Mouse (Mus musculus) MEL (cell line): Measurements from ENCODE around the gene Grhl3. TPM values are rescaled to one million over a fixed set of nuclear protein-coding genes. Genes with fewer than 3 reads are reported as not detected.

Experiments used
- DNase-seq: peaks from one replicate; pipeline ENCODE4 v3.0.0; 2011; ENCODE audit warnings: low read depth, low spot score
- H3K27ac ChIP-seq: 2 replicates; pipeline ENCODE4 v1.5.1; 2012; ENCODE audit warnings: low read depth, mild to moderate bottlenecking, control low read depth, low read length, moderate library complexity; ENCODE audit not compliant: control insufficient read depth
- H3K27me3 ChIP-seq, 2 experiments: fragments of 150-350 bp in 1 of 2; sonication (generic) in 1 of 2; 2 replicates each; pipeline ENCODE4 v1.6.1; 2012; ENCODE audit warnings: low read length in 2 of 2, mild to moderate bottlenecking in 2 of 2, improper control_type of control experiment in 1 of 2, moderate library complexity in 1 of 2; ENCODE audit not compliant: insufficient read depth in 2 of 2, control insufficient read depth in 1 of 2
- H3K36me3 ChIP-seq, 2 experiments: 2 replicates each; pipeline ENCODE4 v1.6.1; 2012 to 2014; ENCODE audit warnings: low read length in 2 of 2, improper control_type of control experiment in 1 of 2, inconsistent platforms in 1 of 2, mild to moderate bottlenecking in 1 of 2; ENCODE audit not compliant: insufficient read depth in 2 of 2, control insufficient read depth in 1 of 2
- H3K4me1 ChIP-seq, 2 experiments: fragments of 150-350 bp in 1 of 2; sonication (generic) in 1 of 2; 2 replicates each; pipeline ENCODE4 v1.6.1; 2012; ENCODE audit warnings: low read length in 2 of 2, improper control_type of control experiment in 1 of 2, mild to moderate bottlenecking in 1 of 2; ENCODE audit not compliant: insufficient read depth in 2 of 2, control insufficient read depth in 1 of 2
- H3K4me3 ChIP-seq, 2 experiments: fragments of 150-350 bp in 1 of 2; sonication (generic) in 1 of 2; 2 replicates each; pipeline ENCODE4 v1.5.1; 2012; ENCODE audit warnings: low read depth in 2 of 2, low read length in 2 of 2, mild to moderate bottlenecking in 2 of 2, moderate library complexity in 2 of 2, control low read depth in 1 of 2, improper control_type of control experiment in 1 of 2; ENCODE audit not compliant: control insufficient read depth in 1 of 2, insufficient read depth in 1 of 2
- H3K79me2 ChIP-seq: 2 replicates; pipeline ENCODE4 v1.6.1; 2012; ENCODE audit warnings: mild to moderate bottlenecking, low read length, moderate library complexity; ENCODE audit not compliant: control insufficient read depth, poor library complexity, insufficient read depth
- H3K9ac ChIP-seq: 2 replicates; pipeline ENCODE4 v1.6.1; 2012; ENCODE audit warnings: low read depth, mild to moderate bottlenecking, control low read depth, low read length, moderate library complexity; ENCODE audit not compliant: control insufficient read depth, poor library complexity, severe bottlenecking
- H3K9me3 ChIP-seq: fragments of 150-350 bp; sonication (generic); replicated peaks from 2 replicates; pipeline ENCODE4 v1.6.1; 2012; ENCODE audit warnings: mild to moderate bottlenecking, low read length, improper control_type of control experiment, moderate library complexity; ENCODE audit not compliant: insufficient read depth
- BHLHE40 ChIP-seq: IDR thresholded peaks from 2 replicates; pipeline ENCODE4 v1.6.1; 2012; ENCODE audit warnings: low read depth, mild to moderate bottlenecking, inconsistent platforms, low read length, improper control_type of control experiment, borderline replicate concordance
- CHD2 ChIP-seq: IDR thresholded peaks from 2 replicates; pipeline ENCODE4 v1.6.1; 2011; ENCODE audit warnings: low read length, improper control_type of control experiment
- CTCF ChIP-seq, 3 experiments: IDR thresholded peaks in 2 of 3; conservative IDR thresholded peaks in 1 of 3; 2 replicates each; pipeline ENCODE4 v1.5.1; 2011 to 2012; ENCODE audit warnings: low read length in 3 of 3, low read depth in 2 of 3, mild to moderate bottlenecking in 2 of 3, improper control_type of control experiment in 1 of 3, inconsistent platforms in 1 of 3, mixed read lengths in 1 of 3, moderate library complexity in 1 of 3; ENCODE audit not compliant: control insufficient read depth in 1 of 3, insufficient read depth in 1 of 3, poor library complexity in 1 of 3, severe bottlenecking in 1 of 3
- EP300 ChIP-seq, 2 experiments: IDR thresholded peaks; 2 replicates each; pipeline ENCODE4 v1.6.1; 2011; ENCODE audit warnings: improper control_type of control experiment in 2 of 2, low read length in 2 of 2, low read depth in 1 of 2, mild to moderate bottlenecking in 1 of 2
- HCFC1 ChIP-seq: IDR thresholded peaks from 2 replicates; pipeline ENCODE4 v1.6.1; 2012; ENCODE audit warnings: low read depth, mild to moderate bottlenecking, inconsistent platforms, low read length, improper control_type of control experiment, moderate library complexity
- JUND ChIP-seq: IDR thresholded peaks from 2 replicates; pipeline ENCODE4 v1.6.1; 2011; ENCODE audit warnings: low read depth, mild to moderate bottlenecking, improper control_type of control experiment, low read length
- KAT2A ChIP-seq: conservative IDR thresholded peaks from 2 replicates; pipeline ENCODE4 v1.6.1; 2012; ENCODE audit warnings: low read depth, low read length, improper control_type of control experiment, inconsistent platforms
- MEF2A ChIP-seq: IDR thresholded peaks from 2 replicates; pipeline ENCODE4 v1.6.1; 2014; ENCODE audit warnings: low read depth, mild to moderate bottlenecking, inconsistent platforms, low read length, improper control_type of control experiment; ENCODE audit not compliant: poor library complexity, insufficient replicate concordance, severe bottlenecking; ENCODE audit errors: extremely low read depth
- MXI1 ChIP-seq: IDR thresholded peaks from 2 replicates; pipeline ENCODE4 v1.6.1; 2011; ENCODE audit warnings: mild to moderate bottlenecking, low read depth, low read length, improper control_type of control experiment
- NELFE ChIP-seq: IDR thresholded peaks from 2 replicates; pipeline ENCODE4 v1.6.1; 2011; ENCODE audit warnings: low read depth, low read length, improper control_type of control experiment
- NRF1 ChIP-seq: IDR thresholded peaks from 2 replicates; pipeline ENCODE4 v1.6.1; 2014; ENCODE audit warnings: low read depth, mild to moderate bottlenecking, inconsistent platforms, low read length, improper control_type of control experiment, moderate library complexity; ENCODE audit not compliant: poor library complexity, insufficient read depth, severe bottlenecking
- POLR2A ChIP-seq, 2 experiments: IDR thresholded peaks; 2 replicates each; pipeline ENCODE4 v1.6.1; 2011 to 2012; ENCODE audit warnings: low read length in 2 of 2, mild to moderate bottlenecking in 2 of 2, control low read depth in 1 of 2, improper control_type of control experiment in 1 of 2, low read depth in 1 of 2, moderate library complexity in 1 of 2; ENCODE audit not compliant: control insufficient read depth in 1 of 2, insufficient read depth in 1 of 2, poor library complexity in 1 of 2
- POLR2AphosphoS2 ChIP-seq: IDR thresholded peaks from 2 replicates; pipeline ENCODE4 v1.6.1; 2011; ENCODE audit warnings: low read length, improper control_type of control experiment
- POLR2AphosphoS5 ChIP-seq: IDR thresholded peaks from 2 replicates; pipeline ENCODE4 v1.6.1; 2012; ENCODE audit warnings: low read depth, borderline replicate concordance, mild to moderate bottlenecking, inconsistent platforms, low read length, moderate library complexity, mixed read lengths
- RAD21 ChIP-seq: IDR thresholded peaks from 2 replicates; pipeline ENCODE4 v1.6.1; 2011; ENCODE audit warnings: mild to moderate bottlenecking, low read depth, low read length, improper control_type of control experiment
- SIN3A ChIP-seq: IDR thresholded peaks from 2 replicates; pipeline ENCODE4 v1.6.1; 2012; ENCODE audit warnings: low read length, improper control_type of control experiment, inconsistent platforms
- SMC3 ChIP-seq: IDR thresholded peaks from 2 replicates; pipeline ENCODE4 v1.6.1; 2011; ENCODE audit warnings: low read depth, low read length, improper control_type of control experiment
- UBTF ChIP-seq: IDR thresholded peaks from 2 replicates; pipeline ENCODE4 v1.6.1; 2012; ENCODE audit warnings: low read depth, mild to moderate bottlenecking, inconsistent platforms, low read length, improper control_type of control experiment, moderate library complexity, borderline replicate concordance; ENCODE audit not compliant: insufficient read depth
- USF1 ChIP-seq: IDR thresholded peaks from 2 replicates; pipeline ENCODE4 v1.6.1; 2014; ENCODE audit warnings: low read depth, mild to moderate bottlenecking, inconsistent platforms, low read length, improper control_type of control experiment, moderate library complexity
- ZMIZ1 ChIP-seq: IDR thresholded peaks from 2 replicates; pipeline ENCODE4 v1.6.1; 2012; ENCODE audit warnings: low read depth, mild to moderate bottlenecking, inconsistent platforms, low read length, improper control_type of control experiment, moderate library complexity
- polyA plus RNA-seq, 2 experiments: library from polyadenylated mRNA; stranded (reverse) in 1 of 2; unstranded in 1 of 2; fragments of >175 nt in 1 of 2; fragments of >200 nt in 1 of 2; gene quantifications; 2 replicates each; pipeline versions ENCODE4 v1.2.1 to v1.2.4; 2012; ENCODE audit warnings: low replicate concordance in 2 of 2, low read depth in 1 of 2; ENCODE audit not compliant: insufficient read length in 2 of 2, insufficient read depth in 1 of 2, missing spikeins in 1 of 2
- total RNA-seq: library from RNA; depleted of rRNA; stranded (reverse); fragments of 300-350 nt; gene quantifications from 2 replicates; pipeline ENCODE4 v1.2.3, GENCODE M21; 2012

Grhl3 gene
- total and polyA plus RNA-seq, 3 experiments, result not detected

GRCm38 (mm10) chr4:135606271-135606670 is 32.8 kb upstream of the Grhl3 start:
- no peak overlapping the region for H3K9ac ChIP-seq
- H3K9me3 ChIP-seq, result no peaks in the 10 kb centered on the region
- H3K36me3 ChIP-seq, result no peaks in the 10 kb centered on the region
- H3K27me3 ChIP-seq, result no peaks in the 10 kb centered on the region; a peak in 1 of 4 replicates
- H3K4me1 ChIP-seq, result no peaks in the 10 kb centered on the region
- DNase-seq, result no peak
- H3K27ac ChIP-seq, result no peak overlapping the region
- TF ChIP-seq CHD2 (no peak), POLR2A (IDR thresholded peaks at IDR 0.05; ENCODE audit: control insufficient read depth in 1 of 2, insufficient read depth in 1 of 2, low read depth in 1 of 2, low read length in 2 of 2, poor library complexity in 1 of 2) (no peak), HCFC1 (no peak), POLR2AphosphoS5 (no peak), MEF2A (no peak), SIN3A (no peak), JUND (no peak), POLR2AphosphoS2 (no peak), NELFE (no peak), CTCF (IDR thresholded peaks at IDR 0.05 in 2 of 3, conservative IDR thresholded peaks at IDR 0.05 in 1 of 3; ENCODE audit: control insufficient read depth in 1 of 3, insufficient read depth in 1 of 3, low read depth in 2 of 3, low read length in 3 of 3, poor library complexity in 1 of 3, severe bottlenecking in 1 of 3) (no peak), UBTF (no peak), SMC3 (no peak), MXI1 (no peak), KAT2A (no peak), EP300 (IDR thresholded peaks at IDR 0.05; ENCODE audit: low read depth in 1 of 2, low read length in 2 of 2) (no peak), RAD21 (no peak), USF1 (no peak), NRF1 (no peak), BHLHE40 (no peak), ZMIZ1 (no peak)
- no peaks in the 10 kb centered on the region for H3K79me2 ChIP-seq
- no peak overlapping the region for H3K4me3 ChIP-seq

- DNase-seq, result no peak
These were observed 28.1 kb upstream of the Grhl3 start for GRCm38 (mm10) chr4:135601530-135601929.

More at GRCm38 (mm10) chr4:135601530-135601929, 28.1 kb upstream of the Grhl3 start:
- Histone ChIP-seq H3K9ac (no peak overlapping the region), H3K36me3 (no peaks in the 10 kb centered on the region)
- no peak for TF ChIP-seq BHLHE40
- TF ChIP-seq, all 39 proteins: peak for 0
- no peaks in the 10 kb centered on the region for H3K79me2 ChIP-seq
- H3K27ac ChIP-seq, result no peak overlapping the region
- no peaks in the 10 kb centered on the region for H3K9me3 ChIP-seq
- H3K27me3 ChIP-seq, result no peaks in the 10 kb centered on the region; a peak in 1 of 4 replicates
- no peak overlapping the region for H3K4me3 ChIP-seq
- H3K4me1 ChIP-seq, result peaks cover 0 to 7% of the 10 kb centered on the region in 2 experiments; a peak in 1 of 4 replicates
